Mouse (Mus musculus): ENCODE data around the gene Ikzf3. TPM values are rescaled to one million over a fixed set of nuclear protein-coding genes. Genes with fewer than 3 reads are reported as not detected.

Ikzf3 gene
- polyA plus RNA-seq, 1 experiment from 2014 or later: not detected

- Histone ChIP-seq H3K36me3 (ENCODE audit: control insufficient read depth, insufficient read depth) (no peaks in the 10 kb centered on the region), H3K27ac (ENCODE audit: low read length) (peak within 1 kb of the TSS; percentile 84), H3K27me3 (replicated peaks; ENCODE audit: control insufficient read depth, insufficient read depth, low read length) (peaks cover 35% of the 10 kb centered on the region), H3K4me3 (replicated peaks; ENCODE audit: low read length) (peak within 1 kb of the TSS; percentile 79), H3K4me2 (ENCODE audit: low read length) (peak within 1 kb of the TSS; percentile 92), H3K4me1 (replicated peaks; ENCODE audit: control insufficient read depth, insufficient read depth, low read length) (peaks cover 8% of the 10 kb centered on the region), H3K9me3 (ENCODE audit: control insufficient read depth, low read length) (no peaks in the 10 kb centered on the region), H3K9ac (replicated peaks; ENCODE audit: low read depth, low read length) (peak within 1 kb of the TSS; percentile 82)
- peak; percentile 98 for ATAC-seq
- under 1% methylated on average over 51 of the region's 51 CpGs for WGBS
These were observed 5.4 kb upstream of the Ikzf3 start, which contains the start of gene Zpbp2 for GRCm38 (mm10) chr11:98550975-98551828. Gene Zpbp2 (plus strand): TSS chr11:98551097.

DNA sequence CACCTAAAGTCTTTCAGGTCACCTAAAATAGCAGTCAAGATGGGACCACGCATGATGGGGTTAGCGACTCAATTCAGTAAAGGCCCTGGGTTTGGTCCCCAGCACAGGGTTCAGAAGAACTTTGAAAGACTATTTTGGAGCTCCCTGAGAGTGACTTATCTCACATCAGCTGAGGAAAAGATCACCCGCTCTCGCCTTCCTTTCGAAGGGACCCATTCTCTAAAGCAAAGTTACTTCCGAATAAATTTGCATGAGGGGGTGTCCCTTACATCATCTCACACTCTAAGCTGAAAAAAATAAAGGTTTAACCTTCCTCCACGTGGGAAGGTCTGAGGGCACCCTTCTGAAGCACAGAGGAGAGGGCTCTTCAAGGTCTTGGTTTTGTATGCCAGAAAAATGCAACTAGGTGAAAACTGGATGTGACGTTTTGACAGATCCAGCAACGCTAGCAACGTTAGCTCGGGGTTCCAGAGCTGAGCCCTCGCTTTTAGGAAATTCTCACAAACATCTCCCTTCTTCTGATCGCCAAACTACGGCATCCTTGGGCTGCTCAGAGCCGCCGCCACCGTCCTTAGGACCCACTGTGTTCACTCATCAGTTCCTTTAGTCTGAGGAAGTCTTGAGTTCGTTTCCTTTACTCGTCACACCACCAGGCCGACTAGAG, 4.6 kb upstream of the Ikzf3 start:
- WGBS: 19% methylated on average over 20 of the region's 20 CpGs
- H3K36me3 ChIP-seq (ENCODE audit: control insufficient read depth, insufficient read depth): no peaks in the 10 kb centered on the region
- peak overlapping the region; percentile 82 for H3K9ac ChIP-seq (replicated peaks; ENCODE audit: low read depth, low read length)
- no peaks in the 10 kb centered on the region for H3K9me3 ChIP-seq (ENCODE audit: control insufficient read depth, low read length)
- H3K4me3 ChIP-seq (replicated peaks; ENCODE audit: low read length): peak overlapping the region; percentile 79
- H3K27me3 ChIP-seq (replicated peaks; ENCODE audit: control insufficient read depth, insufficient read depth, low read length): peaks cover 42% of the 10 kb centered on the region
- peaks cover 13% of the 10 kb centered on the region for H3K4me1 ChIP-seq (replicated peaks; ENCODE audit: control insufficient read depth, insufficient read depth, low read length)
- peak overlapping the region; percentile 92 for H3K4me2 ChIP-seq (ENCODE audit: low read length)
- no peak for ATAC-seq
- H3K27ac ChIP-seq (ENCODE audit: low read length): no peak overlapping the region

- 69% methylated on average over 4 of the region's 4 CpGs for WGBS
- H3K9ac ChIP-seq (replicated peaks; ENCODE audit: low read depth, low read length): no peak overlapping the region
- no peak overlapping the region for H3K4me2 ChIP-seq (ENCODE audit: low read length)
- H3K9me3 ChIP-seq (ENCODE audit: control insufficient read depth, low read length): no peaks in the 10 kb centered on the region
- H3K4me1 ChIP-seq (replicated peaks; ENCODE audit: control insufficient read depth, insufficient read depth, low read length): peaks cover 16% of the 10 kb centered on the region
- peaks cover 48% of the 10 kb centered on the region for H3K27me3 ChIP-seq (replicated peaks; ENCODE audit: control insufficient read depth, insufficient read depth, low read length)
- no peak overlapping the region for H3K27ac ChIP-seq (ENCODE audit: low read length)
- H3K36me3 ChIP-seq (ENCODE audit: control insufficient read depth, insufficient read depth): no peaks in the 10 kb centered on the region
- ATAC-seq: no peak
- no peak overlapping the region for H3K4me3 ChIP-seq (replicated peaks; ENCODE audit: low read length)
These were observed 3.5 kb upstream of the Ikzf3 start for GRCm38 (mm10) chr11:98549363-98549762.

GRCm38 (mm10) chr11:98547308-98547693, 1.5 kb upstream of the Ikzf3 start:
- H3K4me1 ChIP-seq (replicated peaks; ENCODE audit: control insufficient read depth, insufficient read depth, low read length): peaks cover 16% of the 10 kb centered on the region
- ATAC-seq: no peak
- 58% methylated on average over 3 of the region's 3 CpGs for WGBS
- no peak overlapping the region for H3K27ac ChIP-seq (ENCODE audit: low read length)
- no peak overlapping the region for H3K4me3 ChIP-seq (replicated peaks; ENCODE audit: low read length)
- no peak overlapping the region for H3K9ac ChIP-seq (replicated peaks; ENCODE audit: low read depth, low read length)
- peaks cover 55% of the 10 kb centered on the region for H3K27me3 ChIP-seq (replicated peaks; ENCODE audit: control insufficient read depth, insufficient read depth, low read length)
- no peaks in the 10 kb centered on the region for H3K9me3 ChIP-seq (ENCODE audit: control insufficient read depth, low read length)
- H3K36me3 ChIP-seq (ENCODE audit: control insufficient read depth, insufficient read depth): no peaks in the 10 kb centered on the region
- H3K4me2 ChIP-seq (ENCODE audit: low read length): no peak overlapping the region

DNA sequence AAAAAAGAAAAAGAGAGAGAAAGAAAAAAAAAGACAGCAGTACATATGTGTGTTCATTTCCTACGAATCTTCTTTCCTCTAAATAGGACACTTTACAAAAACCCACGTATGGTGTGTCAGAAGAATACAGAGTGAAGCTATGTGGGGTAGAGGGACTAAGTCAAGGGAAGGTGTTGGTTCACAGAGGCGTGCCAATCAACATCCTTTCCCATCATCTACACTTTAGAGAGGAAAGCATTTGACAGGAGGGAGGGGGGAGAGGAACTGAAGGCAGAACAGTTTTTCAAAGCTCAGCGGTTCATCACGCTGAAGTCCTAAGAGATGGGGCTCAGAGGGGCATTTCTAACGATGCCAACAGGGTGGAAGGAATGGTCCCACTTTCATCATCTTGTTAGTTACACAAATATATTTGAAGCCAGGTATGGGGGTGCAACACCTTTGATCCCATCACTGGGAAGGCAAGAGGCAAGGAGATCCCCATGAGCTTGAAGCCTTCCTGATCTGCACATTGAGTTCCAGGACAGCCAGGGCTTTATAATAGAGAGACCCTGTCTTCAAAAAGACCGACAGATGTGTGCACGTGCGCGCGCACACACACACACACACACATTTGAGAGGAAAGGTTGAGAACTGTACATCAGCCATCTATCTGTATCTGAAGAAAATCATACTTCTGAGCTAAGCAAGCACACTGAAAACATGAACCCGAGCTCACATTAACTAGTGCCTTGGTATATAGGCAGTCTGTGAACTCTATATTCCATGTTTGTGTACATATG, 887 bp upstream of the Ikzf3 start:
- Histone ChIP-seq H3K4me3 (replicated peaks; ENCODE audit: low read length) (no peak overlapping the region), H3K27me3 (replicated peaks; ENCODE audit: control insufficient read depth, insufficient read depth, low read length) (peaks cover 60% of the 10 kb centered on the region), H3K36me3 (ENCODE audit: control insufficient read depth, insufficient read depth) (no peaks in the 10 kb centered on the region), H3K9ac (replicated peaks; ENCODE audit: low read depth, low read length) (no peak overlapping the region), H3K4me1 (replicated peaks; ENCODE audit: control insufficient read depth, insufficient read depth, low read length) (peaks cover 16% of the 10 kb centered on the region), H3K9me3 (ENCODE audit: control insufficient read depth, low read length) (no peaks in the 10 kb centered on the region), H3K4me2 (ENCODE audit: low read length) (no peak overlapping the region), H3K27ac (ENCODE audit: low read length) (no peak overlapping the region)
- ATAC-seq: no peak
- 48% methylated on average over 12 of the region's 12 CpGs for WGBS

GRCm38 (mm10) chr11:98544890-98545677, 747 bp downstream of the Ikzf3 start:
- Histone ChIP-seq H3K9me3 (ENCODE audit: control insufficient read depth, low read length) (no peaks in the 10 kb centered on the region), H3K27me3 (replicated peaks; ENCODE audit: control insufficient read depth, insufficient read depth, low read length) (peaks cover 65% of the 10 kb centered on the region), H3K36me3 (ENCODE audit: control insufficient read depth, insufficient read depth) (no peaks in the 10 kb centered on the region), H3K4me3 (replicated peaks; ENCODE audit: low read length) (peak overlapping the region; percentile 45), H3K4me2 (ENCODE audit: low read length) (peak overlapping the region; percentile 80), H3K27ac (ENCODE audit: low read length) (no peak overlapping the region), H3K9ac (replicated peaks; ENCODE audit: low read depth, low read length) (peak overlapping the region; percentile 45; the same call in 1 of the 2 replicates), H3K4me1 (replicated peaks; ENCODE audit: control insufficient read depth, insufficient read depth, low read length) (peaks cover 8% of the 10 kb centered on the region)
- ATAC-seq: no peak
- WGBS: 4% methylated on average over 16 of the region's 16 CpGs

DNA sequence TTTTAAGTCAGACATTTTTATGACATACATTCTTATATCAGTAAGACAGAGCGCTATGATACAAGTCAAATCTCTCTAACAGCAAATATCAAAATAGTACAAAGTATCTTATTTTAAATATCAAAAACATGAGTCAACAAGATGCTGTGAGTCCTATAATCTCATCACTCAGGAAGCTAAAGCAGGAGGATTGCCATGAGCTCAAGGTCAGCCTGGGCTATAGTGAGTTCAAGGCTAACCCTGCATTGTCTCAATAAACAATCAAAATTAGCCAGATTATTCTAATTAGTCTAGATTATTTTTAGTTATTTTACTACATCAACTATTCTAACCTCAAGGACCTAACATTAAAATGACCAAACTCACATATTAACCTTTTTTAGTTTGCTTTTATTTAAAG, 2.4 kb downstream of the Ikzf3 start:
- Histone ChIP-seq H3K9ac (replicated peaks; ENCODE audit: low read depth, low read length) (no peak overlapping the region), H3K4me2 (ENCODE audit: low read length) (no peak overlapping the region), H3K4me3 (replicated peaks; ENCODE audit: low read length) (no peak overlapping the region), H3K27me3 (replicated peaks; ENCODE audit: control insufficient read depth, insufficient read depth, low read length) (peaks cover 51% of the 10 kb centered on the region), H3K4me1 (replicated peaks; ENCODE audit: control insufficient read depth, insufficient read depth, low read length) (peaks cover 8% of the 10 kb centered on the region), H3K9me3 (ENCODE audit: control insufficient read depth, low read length) (no peaks in the 10 kb centered on the region; the same call in 1 of the 2 replicates), H3K27ac (ENCODE audit: low read length) (no peak overlapping the region), H3K36me3 (ENCODE audit: control insufficient read depth, insufficient read depth) (no peaks in the 10 kb centered on the region)
- WGBS: 83% methylated on average over 1 of the region's 1 CpGs
- no peak for ATAC-seq

DNA sequence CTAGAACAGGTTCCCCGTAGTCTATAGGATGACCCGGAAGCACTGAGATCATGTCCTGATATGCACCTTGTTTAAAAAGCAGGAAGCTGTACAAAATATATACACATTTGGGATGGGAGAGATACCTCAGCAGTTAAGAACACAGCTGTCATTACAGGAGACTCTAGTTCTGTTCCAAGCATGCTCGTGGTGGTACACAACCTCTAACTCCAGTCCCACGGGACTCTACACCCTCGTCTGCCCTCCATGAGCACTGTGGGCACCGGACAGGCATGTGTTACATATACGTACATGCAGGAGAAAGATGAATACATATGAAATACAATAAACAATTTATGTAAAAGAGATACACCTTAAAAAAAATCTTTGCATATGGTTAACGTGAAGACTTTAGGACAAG, 3.3 kb downstream of the Ikzf3 start:
- no peaks in the 10 kb centered on the region; the same call in 1 of the 2 replicates for H3K9me3 ChIP-seq (ENCODE audit: control insufficient read depth, low read length)
- H3K4me3 ChIP-seq (replicated peaks; ENCODE audit: low read length): no peak overlapping the region
- no peak overlapping the region for H3K4me2 ChIP-seq (ENCODE audit: low read length)
- peaks cover 45% of the 10 kb centered on the region for H3K27me3 ChIP-seq (replicated peaks; ENCODE audit: control insufficient read depth, insufficient read depth, low read length)
- H3K4me1 ChIP-seq (replicated peaks; ENCODE audit: control insufficient read depth, insufficient read depth, low read length): peaks cover 8% of the 10 kb centered on the region
- no peak for ATAC-seq
- H3K36me3 ChIP-seq (ENCODE audit: control insufficient read depth, insufficient read depth): no peaks in the 10 kb centered on the region
- 74% methylated on average over 8 of the region's 8 CpGs for WGBS
- no peak overlapping the region for H3K9ac ChIP-seq (replicated peaks; ENCODE audit: low read depth, low read length)
- no peak overlapping the region for H3K27ac ChIP-seq (ENCODE audit: low read length)

All from forebrain, embryonic 16.5 days (tissue).